Comparison of ENCODE assay signal across 23 mouse cellular contexts in genomic region chr12:82781414-82781813, GRCm38 (mm10).
"Had no signal": no experiment of that assay in that cellular context is flagged by ENCODE, and none has a peak within 500 bp of the region (broad histone marks: within the 10 kb centered on the region; RNA-seq: fewer than 3 reads in every experiment).

No protein-coding gene starts in this region.

- H3K9ac ChIP-seq: forebrain, postnatal 0 days; heart, embryonic 13.5 days; heart, embryonic 15.5 days; hindbrain, embryonic 13.5 days; hindbrain, embryonic 15.5 days; limb, embryonic 13.5 days; limb, embryonic 15.5 days; liver, embryonic 12.5 days; liver, embryonic 14.5 days had no signal

- H3K4me1 ChIP-seq: heart, embryonic 10.5 days; heart, embryonic 15.5 days; hindbrain, embryonic 13.5 days; hindbrain, embryonic 15.5 days; limb, embryonic 13.5 days; limb, embryonic 15.5 days; liver, embryonic 12.5 days had no signal

- H3K4me2 ChIP-seq: heart, embryonic 13.5 days; heart, embryonic 15.5 days; hindbrain, embryonic 13.5 days; hindbrain, embryonic 15.5 days; limb, embryonic 13.5 days; limb, embryonic 15.5 days; liver, embryonic 12.5 days had no signal

- ATAC-seq: forebrain, postnatal 0 days; hindbrain, postnatal 0 days; intestine, embryonic 16.5 days; liver, embryonic 12.5 days had no signal

- H3K27ac ChIP-seq: heart, embryonic 10.5 days; heart, embryonic 13.5 days; heart, embryonic 15.5 days; hindbrain, embryonic 13.5 days; hindbrain, embryonic 15.5 days; hindbrain, postnatal 0 days; kidney, postnatal 0 days; limb, embryonic 13.5 days; limb, embryonic 15.5 days; liver, embryonic 12.5 days; liver, embryonic 14.5 days had no signal

- H3K4me3 ChIP-seq: heart, embryonic 10.5 days; heart, embryonic 13.5 days; heart, embryonic 15.5 days; hindbrain, embryonic 13.5 days; hindbrain, embryonic 15.5 days; limb, embryonic 13.5 days; limb, embryonic 15.5 days; liver, embryonic 12.5 days had no signal

- DNase-seq: forebrain, postnatal 0 days; gastrocnemius, postnatal 14 days; gastrocnemius, postnatal 36 days; heart, adult 18-20 months; heart, postnatal 14 days; heart, postnatal 36 days; kidney, adult 18-20 months; kidney, adult 9 months; layer of hippocampus, adult 9-11 months; layer of hippocampus, postnatal 36 days; left cerebral cortex, postnatal 4 days had no signal

- H3K36me3 ChIP-seq: heart, embryonic 10.5 days; heart, embryonic 13.5 days; heart, embryonic 15.5 days; hindbrain, embryonic 13.5 days; hindbrain, embryonic 15.5 days; limb, embryonic 13.5 days; limb, embryonic 15.5 days; liver, embryonic 12.5 days had no signal

- H3K27me3 ChIP-seq: heart, embryonic 13.5 days; heart, embryonic 15.5 days; hindbrain, embryonic 13.5 days; hindbrain, embryonic 15.5 days; limb, embryonic 13.5 days; limb, embryonic 15.5 days; liver, embryonic 12.5 days had no signal

- H3K9me3 ChIP-seq: heart, embryonic 10.5 days; heart, embryonic 13.5 days; heart, embryonic 15.5 days; hindbrain, embryonic 13.5 days; hindbrain, embryonic 15.5 days; limb, embryonic 13.5 days; limb, embryonic 15.5 days; liver, embryonic 12.5 days had no signal
